Mouse (Mus musculus): ENCODE results near the gene Stub1.

Stub1 gene

GRCm38 (mm10) chr17:25836397-25837075, 3.3 kb upstream of the Stub1 start:
- no peak for DNase-seq

GRCm38 (mm10) chr17:25835816-25836215, 2.6 kb upstream of the Stub1 start:
- no peak for DNase-seq

- no peak for DNase-seq
These were observed 2.1 kb upstream of the Stub1 start for GRCm38 (mm10) chr17:25835301-25835700.

- DNase-seq: no peak
These were observed 1.5 kb upstream of the Stub1 start for GRCm38 (mm10) chr17:25834595-25835222.

GRCm38 (mm10) chr17:25833961-25834594, 874 bp upstream of the Stub1 start:
- peak in 1 of 2 experiments; percentile 53 for DNase-seq

- DNase-seq: peak; percentile 99 to 100
These were observed 541 bp downstream of the Stub1 start for GRCm38 (mm10) chr17:25832436-25833290.

GRCm38 (mm10) chr17:25831451-25832281, 1.5 kb downstream of the Stub1 start:
- no peak for DNase-seq

GRCm38 (mm10) chr17:25830806-25831431, 2.3 kb downstream of the Stub1 start:
- DNase-seq: no peak

GRCm38 (mm10) chr17:25830200-25830753, 2.9 kb downstream of the Stub1 start:
- no peak for DNase-seq

GRCm38 (mm10) chr17:25829558-25830017, 3.6 kb downstream of the Stub1 start:
- no peak for DNase-seq

- peak; percentile 73 to 75 for DNase-seq
These were observed 4.3 kb downstream of the Stub1 start, which contains the start of gene Jmjd8 for GRCm38 (mm10) chr17:25828712-25829557. Gene Jmjd8, plus strand, starts transcription at chr17:25828867.

GRCm38 (mm10) chr17:25828223-25828594, 5.0 kb downstream of the Stub1 start:
- no peak for DNase-seq

- no peak for DNase-seq
These were observed 5.5 kb downstream of the Stub1 start for GRCm38 (mm10) chr17:25827546-25828222.

GRCm38 (mm10) chr17:25827011-25827410, 6.2 kb downstream of the Stub1 start:
- no peak for DNase-seq

- no peak for DNase-seq
These were observed 7.1 kb downstream of the Stub1 start for GRCm38 (mm10) chr17:25825984-25826570.

GRCm38 (mm10) chr17:25825311-25825710, 7.9 kb downstream of the Stub1 start:
- no peak for DNase-seq

GRCm38 (mm10) chr17:25824362-25825142, 8.7 kb downstream of the Stub1 start:
- DNase-seq: no peak

GRCm38 (mm10) chr17:25823452-25823851, 9.8 kb downstream of the Stub1 start, which contains the start of gene Wdr24:
Gene Wdr24, plus strand, starts transcription at chr17:25823627.
- peak; percentile 76 to 83 for DNase-seq
